Mouse (Mus musculus): ENCODE results near the gene Dennd1a. TPM values are rescaled to one million over a fixed set of nuclear protein-coding genes. Genes with fewer than 3 reads are reported as not detected.

Gene Dennd1a
- polyA plus RNA-seq, 1 experiment from 2014 or later: 18.3 TPM

DNA sequence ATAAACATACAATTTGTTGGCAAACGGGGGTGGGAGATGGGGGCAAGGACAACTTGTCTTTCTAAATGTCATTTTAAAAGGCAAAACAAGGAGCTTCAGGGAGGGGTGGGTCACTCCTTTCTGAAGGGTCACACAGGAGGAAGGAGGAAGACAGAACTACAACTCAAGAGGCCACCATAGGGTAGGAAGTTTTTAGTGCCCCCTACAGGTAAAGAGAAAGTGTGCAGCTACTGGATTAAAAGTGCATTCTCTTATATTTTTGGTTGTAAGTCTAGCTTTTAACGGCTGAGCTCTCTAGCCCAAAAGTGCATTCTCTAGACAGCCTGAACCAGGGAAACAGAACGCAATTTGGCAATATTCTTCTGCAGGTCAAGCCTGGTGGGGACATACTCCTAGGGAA lies 437.8 kb downstream of the Dennd1a start:
- peaks cover 6% of the 10 kb centered on the region; the same call in 1 of the 2 replicates for H3K4me1 ChIP-seq
- no peaks in the 10 kb centered on the region for H3K27me3 ChIP-seq (ENCODE audit: low read depth, poor library complexity, severe bottlenecking)
- H3K9me3 ChIP-seq (replicated peaks): no peaks in the 10 kb centered on the region
- no peak overlapping the region for H3K4me3 ChIP-seq
- no peak for DNase-seq (ENCODE audit: low spot score)
- WGBS: 77% methylated on average over 3 of the region's 3 CpGs
- H3K27ac ChIP-seq: no peak overlapping the region
- H3K36me3 ChIP-seq: no peaks in the 10 kb centered on the region

DNA sequence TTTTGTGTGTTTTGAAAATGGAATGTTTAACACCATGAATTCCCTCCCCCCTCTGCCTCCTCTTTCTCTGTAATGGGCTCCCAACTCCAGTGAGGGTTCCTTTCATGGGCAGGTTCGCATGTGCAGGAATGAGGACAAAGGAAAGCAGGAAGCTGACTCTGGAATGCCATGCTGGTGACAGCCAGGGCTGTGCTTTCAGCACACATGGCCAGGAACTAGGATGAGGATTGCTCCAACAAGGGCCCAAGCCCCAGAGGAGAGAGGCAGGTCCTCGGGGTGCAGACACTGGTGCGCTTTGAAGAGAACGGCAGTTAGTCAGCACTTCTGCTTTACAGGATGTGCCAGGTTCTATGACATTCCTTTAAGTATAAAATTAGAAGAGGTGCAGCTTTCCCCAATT lies 444.5 kb downstream of the Dennd1a start:
- H3K4me3 ChIP-seq: 0 out of 2 replicates have a peak overlapping the region, but pooled peaks have one; percentile 25
- H3K36me3 ChIP-seq: peaks cover 9% of the 10 kb centered on the region; the same call in 1 of the 2 replicates
- WGBS: 36% methylated on average over 4 of the region's 4 CpGs

DNA sequence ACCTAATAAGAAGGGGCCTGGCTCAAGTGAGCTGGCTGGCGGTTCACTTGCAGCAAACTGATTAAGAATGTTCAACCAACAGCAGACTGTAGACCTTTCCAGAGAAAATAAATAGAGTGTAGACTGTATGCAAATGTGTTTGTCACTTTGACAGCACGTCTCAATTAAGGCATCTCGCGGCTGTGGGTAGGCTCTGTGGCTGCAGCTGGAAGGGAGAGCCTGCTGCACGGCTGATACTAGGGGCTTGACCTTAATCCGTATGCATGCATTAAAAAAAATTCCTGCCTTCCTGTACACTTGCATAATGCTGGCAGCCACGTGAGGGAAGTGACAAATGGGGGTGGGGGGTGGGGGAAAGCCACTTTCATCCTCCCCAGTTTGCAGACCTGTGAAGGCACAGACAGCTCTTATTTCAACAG lies 445.0 kb downstream of the Dennd1a start:
- H3K4me3 ChIP-seq: peak overlapping the region; percentile 25; the same call in 1 of the 2 replicates
- no peaks in the 10 kb centered on the region for H3K9me3 ChIP-seq (replicated peaks)
- no peaks in the 10 kb centered on the region for H3K27me3 ChIP-seq (ENCODE audit: low read depth, poor library complexity, severe bottlenecking)
- peaks cover 28% of the 10 kb centered on the region for H3K4me1 ChIP-seq
- H3K36me3 ChIP-seq: peaks cover 9% of the 10 kb centered on the region; the same call in 1 of the 2 replicates
- peak overlapping the region; percentile 85 for H3K27ac ChIP-seq
- peak; percentile 61 for DNase-seq (ENCODE audit: low spot score)
- 6% methylated on average over 7 of the region's 7 CpGs for WGBS

More for the DNA sequence above, 444.5 kb downstream of the Dennd1a start:
- peak; percentile 63 for DNase-seq (ENCODE audit: low spot score)
- Histone ChIP-seq H3K27me3 (ENCODE audit: low read depth, poor library complexity, severe bottlenecking) (no peaks in the 10 kb centered on the region), H3K4me1 (peaks cover 28% of the 10 kb centered on the region), H3K9me3 (replicated peaks) (no peaks in the 10 kb centered on the region), H3K27ac (peak overlapping the region; percentile 85)

DNA sequence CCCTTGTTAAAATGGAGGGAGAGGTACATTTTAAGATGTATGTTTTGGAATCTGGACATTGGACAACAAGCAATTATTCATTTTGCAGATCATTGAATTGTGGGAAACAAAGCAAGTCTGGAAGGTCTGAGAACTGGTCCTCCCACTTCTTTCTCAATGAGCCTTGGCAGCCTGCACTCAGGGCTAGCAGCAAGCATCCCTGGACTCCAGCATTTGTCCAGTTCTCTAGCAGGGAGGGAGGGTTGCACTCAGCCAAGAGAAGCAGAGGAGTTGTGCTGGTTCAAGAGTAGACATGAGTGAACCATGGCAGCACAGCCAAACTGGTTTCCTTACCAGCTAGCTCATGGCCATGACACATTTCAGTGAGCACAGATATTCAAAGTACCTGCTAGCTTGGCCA lies 447.3 kb downstream of the Dennd1a start:
- Histone ChIP-seq H3K4me1 (peaks cover 28% of the 10 kb centered on the region), H3K4me3 (no peak overlapping the region), H3K27me3 (ENCODE audit: low read depth, poor library complexity, severe bottlenecking) (no peaks in the 10 kb centered on the region), H3K27ac (no peak overlapping the region), H3K36me3 (peaks cover 12% of the 10 kb centered on the region; the same call in 1 of the 2 replicates), H3K9me3 (replicated peaks) (no peaks in the 10 kb centered on the region)
- no peak for DNase-seq (ENCODE audit: low spot score)

DNA sequence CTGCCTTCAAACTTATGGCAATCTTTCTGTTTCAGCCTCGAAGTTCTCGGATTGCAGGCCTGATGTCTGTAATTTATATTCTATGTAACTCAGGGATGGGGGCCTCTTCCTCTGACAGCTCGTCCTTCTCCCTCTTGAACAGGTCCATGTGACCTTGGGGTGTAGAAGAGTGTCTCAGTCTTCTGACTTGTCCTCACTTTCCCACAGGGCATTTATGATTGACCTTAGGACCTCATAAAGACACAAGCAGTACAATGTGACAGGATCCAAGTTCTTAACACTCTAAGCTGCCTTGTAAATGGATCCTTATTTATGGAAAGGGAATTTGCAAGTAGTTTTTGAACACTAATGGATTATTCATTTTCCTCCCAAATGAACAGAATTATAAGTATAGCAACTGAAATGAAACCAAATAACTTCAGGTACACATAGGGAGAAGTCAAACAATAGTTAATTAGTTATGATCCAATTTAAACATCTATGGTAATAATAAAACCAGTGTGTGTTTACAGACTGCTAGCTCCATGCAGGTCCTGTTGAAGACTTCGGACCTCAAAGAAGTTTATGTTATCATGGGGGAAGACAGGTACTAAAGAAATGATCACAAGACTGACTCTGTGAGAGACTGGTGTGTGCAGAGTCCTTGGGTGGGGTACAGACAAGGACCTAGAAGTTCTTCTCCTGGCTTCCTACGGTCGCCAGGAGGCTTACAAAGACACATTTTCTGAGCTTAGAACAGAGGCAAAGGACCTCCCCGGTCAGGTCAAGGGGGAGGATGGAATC lies 448.8 kb downstream of the Dennd1a start:
- Histone ChIP-seq H3K4me1 (peaks cover 22% of the 10 kb centered on the region), H3K9me3 (replicated peaks) (no peaks in the 10 kb centered on the region), H3K27ac (no peak overlapping the region; the same call in 1 of the 2 replicates), H3K36me3 (peaks cover 15% of the 10 kb centered on the region; the same call in 1 of the 2 replicates), H3K27me3 (ENCODE audit: low read depth, poor library complexity, severe bottlenecking) (no peaks in the 10 kb centered on the region), H3K4me3 (no peak overlapping the region)
- 75% methylated on average over 7 of the region's 7 CpGs for WGBS
- DNase-seq (ENCODE audit: low spot score): no peak

DNA sequence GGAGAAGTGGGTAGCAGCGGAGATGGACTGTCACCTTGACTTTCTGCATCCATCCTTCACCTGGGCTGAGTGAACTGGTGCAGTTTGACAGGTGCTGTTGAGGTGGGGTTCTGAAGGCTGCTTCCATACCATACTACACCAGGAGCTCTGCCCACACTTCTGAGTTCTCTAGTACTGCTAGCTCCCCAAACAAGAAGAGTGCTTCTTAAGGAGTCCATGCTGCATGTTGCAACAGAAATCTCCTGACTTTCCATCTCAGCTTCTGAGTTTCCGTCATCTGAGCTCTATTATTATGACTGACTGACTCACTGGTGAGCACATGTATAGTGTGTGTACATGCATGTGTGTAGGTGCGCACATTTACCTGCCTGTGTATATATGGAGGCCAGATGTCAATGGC lies 449.6 kb downstream of the Dennd1a start:
- no peaks in the 10 kb centered on the region for H3K27me3 ChIP-seq (ENCODE audit: low read depth, poor library complexity, severe bottlenecking)
- no peak overlapping the region for H3K27ac ChIP-seq
- 96% methylated on average over 3 of the region's 3 CpGs for WGBS
- H3K4me1 ChIP-seq: peaks cover 21% of the 10 kb centered on the region
- H3K4me3 ChIP-seq: no peak overlapping the region
- no peak for DNase-seq (ENCODE audit: low spot score)
- H3K36me3 ChIP-seq: peaks cover 15% of the 10 kb centered on the region
- H3K9me3 ChIP-seq (replicated peaks): no peaks in the 10 kb centered on the region

DNA sequence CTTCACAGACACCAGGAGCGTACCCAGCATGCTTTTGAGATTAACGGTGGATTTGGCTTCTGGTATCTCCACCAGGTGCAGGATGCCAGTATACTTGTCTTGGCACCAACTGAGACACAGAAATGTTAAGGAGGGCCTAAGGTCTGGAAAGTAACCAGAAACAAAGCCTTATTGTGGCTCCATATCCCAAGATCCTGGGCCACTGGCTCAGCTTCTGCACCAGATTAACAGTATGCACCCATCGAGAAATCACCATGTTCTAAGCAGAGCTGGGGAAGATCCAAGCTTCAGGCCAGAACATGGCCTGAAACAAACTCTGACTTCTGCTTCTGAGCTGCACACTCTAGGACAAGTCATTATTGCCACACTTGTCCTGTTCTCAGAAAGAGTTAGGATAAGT lies 450.3 kb downstream of the Dennd1a start:
- no peak overlapping the region for H3K27ac ChIP-seq
- H3K9me3 ChIP-seq (replicated peaks): no peaks in the 10 kb centered on the region
- no peak for DNase-seq (ENCODE audit: low spot score)
- H3K36me3 ChIP-seq: peaks cover 15% of the 10 kb centered on the region
- no peak overlapping the region for H3K4me3 ChIP-seq
- H3K27me3 ChIP-seq (ENCODE audit: low read depth, poor library complexity, severe bottlenecking): no peaks in the 10 kb centered on the region
- WGBS: 96% methylated on average over 3 of the region's 3 CpGs
- peaks cover 21% of the 10 kb centered on the region for H3K4me1 ChIP-seq

DNA sequence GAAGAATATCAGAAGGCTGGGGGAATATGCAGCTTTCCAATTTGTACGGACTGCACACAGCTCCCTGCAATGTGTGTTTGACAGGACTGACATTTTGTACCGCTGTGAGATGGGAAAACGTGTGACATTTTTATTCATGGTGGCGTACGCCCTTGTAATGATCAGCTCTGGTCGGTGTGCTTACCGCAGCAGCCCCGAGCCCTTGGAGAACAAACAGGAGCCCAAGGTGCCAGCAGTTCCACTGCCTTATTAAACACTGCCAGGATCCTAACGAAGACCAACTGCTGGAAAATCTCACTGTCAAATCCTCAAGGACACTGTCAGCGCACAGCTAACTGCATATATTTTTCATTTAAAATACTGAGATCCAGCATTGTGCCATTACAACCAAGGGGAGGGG lies 454.9 kb downstream of the Dennd1a start:
- 39% methylated on average over 10 of the region's 10 CpGs for WGBS
- H3K36me3 ChIP-seq: peaks cover 11% of the 10 kb centered on the region
- DNase-seq (ENCODE audit: low spot score): no peak
- peaks cover 36% of the 10 kb centered on the region for H3K4me1 ChIP-seq
- no peak overlapping the region for H3K27ac ChIP-seq
- H3K9me3 ChIP-seq (replicated peaks): no peaks in the 10 kb centered on the region
- H3K27me3 ChIP-seq (ENCODE audit: low read depth, poor library complexity, severe bottlenecking): no peaks in the 10 kb centered on the region
- H3K4me3 ChIP-seq: no peak overlapping the region

DNA sequence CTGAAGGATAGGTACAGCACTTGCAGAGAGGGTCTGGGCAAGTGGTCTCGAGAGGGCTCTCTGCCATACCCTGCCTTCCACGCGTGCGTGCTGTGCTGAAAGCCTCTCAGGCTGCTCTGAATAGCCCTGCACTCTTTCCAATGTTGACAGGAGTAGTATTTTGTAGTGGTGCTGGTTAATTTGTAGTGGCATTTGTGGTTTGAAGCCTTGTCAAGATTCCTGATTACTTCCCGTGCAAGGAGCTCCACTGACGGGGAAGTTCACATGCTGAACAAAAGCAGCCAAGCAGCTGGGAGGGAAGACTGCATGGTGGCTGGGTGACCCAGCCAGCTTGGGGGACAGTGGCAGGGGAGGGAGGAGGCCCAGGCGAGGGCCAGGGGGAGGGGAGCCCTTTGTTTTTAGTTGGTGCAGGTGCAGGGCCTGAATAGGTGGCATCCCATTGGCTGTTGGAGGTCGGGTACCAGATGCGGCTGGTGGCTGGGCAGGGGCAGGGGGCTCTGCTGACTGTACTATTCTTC lies 457.4 kb downstream of the Dennd1a start:
- DNase-seq (ENCODE audit: low spot score): no peak
- Histone ChIP-seq H3K4me3 (no peak overlapping the region), H3K4me1 (peaks cover 36% of the 10 kb centered on the region), H3K36me3 (peaks cover 6% of the 10 kb centered on the region), H3K9me3 (replicated peaks) (no peaks in the 10 kb centered on the region), H3K27me3 (ENCODE audit: low read depth, poor library complexity, severe bottlenecking) (no peaks in the 10 kb centered on the region), H3K27ac (no peak overlapping the region; the same call in 1 of the 2 replicates)
- 65% methylated on average over 9 of the region's 9 CpGs for WGBS

DNA sequence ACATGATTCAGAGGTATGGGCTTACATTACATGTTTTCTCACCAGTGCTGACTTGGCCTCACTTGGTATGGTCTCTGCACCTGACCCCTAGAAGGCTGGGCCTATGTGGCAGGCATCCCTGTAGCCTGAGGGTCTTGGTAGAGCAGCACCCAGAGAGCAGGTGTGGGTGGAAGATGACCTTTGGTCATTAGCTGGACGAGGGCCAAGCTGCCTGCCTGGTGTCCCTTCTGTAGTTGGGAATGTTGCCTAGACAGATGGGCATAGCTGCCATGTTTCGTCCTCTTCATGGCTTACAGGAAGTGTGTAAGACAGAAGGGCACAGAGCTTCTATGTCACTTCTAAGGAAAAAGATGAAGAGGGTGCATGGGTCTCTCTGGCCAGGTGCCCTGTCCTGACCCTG lies 463.4 kb downstream of the Dennd1a start:
- no peak for DNase-seq (ENCODE audit: low spot score)
- no peaks in the 10 kb centered on the region for H3K9me3 ChIP-seq (replicated peaks)
- peaks cover 1% of the 10 kb centered on the region; the same call in 1 of the 2 replicates for H3K36me3 ChIP-seq
- H3K4me3 ChIP-seq: no peak overlapping the region
- 92% methylated on average over 2 of the region's 2 CpGs for WGBS
- H3K27me3 ChIP-seq (ENCODE audit: low read depth, poor library complexity, severe bottlenecking): no peaks in the 10 kb centered on the region
- no peak overlapping the region for H3K27ac ChIP-seq
- H3K4me1 ChIP-seq: peaks cover 14% of the 10 kb centered on the region

DNA sequence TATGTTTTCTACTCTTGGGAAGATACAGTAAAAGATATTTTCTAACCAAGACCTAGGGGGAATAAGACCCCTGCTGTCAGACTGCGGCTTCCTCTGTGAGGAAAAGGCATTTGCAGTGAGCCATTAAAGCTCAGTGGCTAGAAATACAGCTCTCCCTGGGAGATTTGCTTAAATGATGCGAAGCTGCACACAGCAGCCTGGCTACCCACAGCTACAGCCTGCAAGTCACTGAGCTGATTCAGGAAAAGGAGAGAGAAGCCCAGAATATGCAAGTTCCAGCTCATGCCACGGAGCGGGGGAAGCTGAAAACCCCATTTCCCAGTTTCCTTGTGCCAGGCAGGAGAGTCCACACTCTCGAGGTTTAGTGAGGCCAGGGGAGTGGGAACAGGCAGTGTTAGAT lies 465.1 kb downstream of the Dennd1a start:
- 69% methylated on average over 5 of the region's 5 CpGs for WGBS
- DNase-seq (ENCODE audit: low spot score): no peak
- H3K27ac ChIP-seq: peak overlapping the region; percentile 2; the same call in 1 of the 2 replicates
- H3K9me3 ChIP-seq (replicated peaks): no peaks in the 10 kb centered on the region
- no peaks in the 10 kb centered on the region for H3K27me3 ChIP-seq (ENCODE audit: low read depth, poor library complexity, severe bottlenecking)
- no peak overlapping the region for H3K4me3 ChIP-seq
- H3K4me1 ChIP-seq: peaks cover 23% of the 10 kb centered on the region
- H3K36me3 ChIP-seq: no peaks in the 10 kb centered on the region

DNA sequence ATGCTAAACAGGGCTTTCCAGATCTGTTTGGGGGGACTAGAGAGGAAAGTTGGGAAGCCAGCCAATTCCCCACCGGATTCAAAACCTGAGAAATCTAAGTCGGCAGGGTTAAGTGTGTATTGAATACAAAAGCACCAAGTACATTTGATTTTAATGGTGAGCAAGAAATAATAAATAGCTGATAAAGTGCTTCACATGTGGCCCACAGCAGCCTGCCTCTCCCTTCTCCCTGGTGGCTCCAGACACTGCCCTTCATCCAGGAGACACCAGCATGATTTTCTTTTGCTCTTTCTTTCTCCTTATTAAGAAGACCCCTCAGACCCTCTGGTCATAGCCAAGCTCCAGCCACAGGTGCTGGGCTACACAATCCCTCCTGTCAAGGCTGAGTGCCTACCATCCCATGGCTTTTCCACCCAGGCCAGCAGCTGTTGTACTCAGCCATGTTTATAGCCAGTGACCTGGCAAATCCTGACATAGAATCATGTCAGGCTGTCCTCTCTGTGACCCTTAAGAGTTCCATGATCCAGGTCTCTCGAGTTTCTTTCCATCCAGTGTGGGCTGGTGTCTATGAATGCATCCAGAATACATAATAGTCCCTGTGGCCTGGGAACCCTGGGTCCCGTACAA lies 467.6 kb downstream of the Dennd1a start:
- DNase-seq (ENCODE audit: low spot score): no peak
- no peaks in the 10 kb centered on the region for H3K27me3 ChIP-seq (ENCODE audit: low read depth, poor library complexity, severe bottlenecking)
- 76% methylated on average over 4 of the region's 4 CpGs for WGBS
- H3K4me3 ChIP-seq: no peak overlapping the region
- H3K27ac ChIP-seq: peak overlapping the region; percentile 47; the same call in 1 of the 2 replicates
- H3K36me3 ChIP-seq: 0 out of 2 replicates have a peak, but pooled peaks cover 2% of the 10 kb centered on the region
- H3K9me3 ChIP-seq (replicated peaks): no peaks in the 10 kb centered on the region
- H3K4me1 ChIP-seq: peaks cover 23% of the 10 kb centered on the region
